ENCODE assay signal across 10 mouse cellular contexts in the genomic region with DNA sequence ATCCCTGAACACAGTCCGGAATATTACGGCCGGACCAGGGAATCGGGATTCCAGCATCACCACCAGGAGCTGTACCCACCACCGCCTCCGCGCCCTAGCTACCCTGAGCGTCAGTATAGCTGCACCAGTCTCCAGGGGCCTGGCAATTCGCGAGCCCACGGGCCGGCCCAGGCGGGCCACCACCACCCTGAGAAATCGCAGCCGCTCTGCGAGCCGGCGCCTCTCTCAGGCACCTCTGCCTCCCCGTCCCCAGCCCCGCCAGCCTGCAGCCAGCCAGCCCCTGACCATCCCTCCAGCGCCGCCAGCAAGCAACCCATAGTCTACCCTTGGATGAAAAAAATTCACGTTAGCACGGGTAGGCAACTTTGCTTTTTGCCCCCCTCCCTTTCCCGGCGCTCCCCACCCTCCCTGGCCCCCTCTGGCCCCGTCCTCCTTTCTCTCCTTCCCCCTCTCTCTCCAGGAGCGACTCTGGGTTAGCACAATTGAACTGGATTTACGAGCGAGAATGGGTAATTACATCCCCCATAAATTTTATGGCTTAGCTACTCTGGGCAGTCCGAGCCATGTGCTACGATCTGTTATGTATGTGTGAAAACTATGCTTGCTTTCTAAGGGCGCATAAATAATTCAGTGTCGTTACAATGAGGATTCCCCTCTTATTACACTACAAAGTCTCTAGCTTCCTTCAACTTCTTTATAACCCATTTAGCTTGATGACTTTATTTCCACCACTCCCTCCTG. TPM values are rescaled to one million over a fixed set of nuclear protein-coding genes. Genes with fewer than 3 reads are reported as not detected.
DNase-seq lines count a peak whose midpoint lies in the region; ATAC-seq and TF ChIP-seq lines count a peak whose summit lies in the region.
"Had no signal": no experiment of that assay in that cellular context is flagged by ENCODE, and none has a peak within 500 bp of the region (broad histone marks: within the 10 kb centered on the region; RNA-seq: fewer than 3 reads in every experiment).

No protein-coding gene starts in this region.

- no peaks in the 10 kb centered on the region for H3K79me2 ChIP-seq in C2C12 (ENCODE audit: control insufficient read depth, insufficient read depth)

- 1% methylated on average over 34 of the region's 34 CpGs for WGBS in forebrain, embryonic 10.5 days
- under 1% methylated on average over 34 of the region's 34 CpGs for WGBS in forebrain, embryonic 14.5 days
- WGBS in embryonic facial prominence, embryonic 14.5 days, result under 1% methylated on average over 28 of the region's 34 CpGs
- 1% methylated on average over 30 of the region's 34 CpGs for WGBS in limb, embryonic 14.5 days

- H3K27ac ChIP-seq in forebrain, embryonic 10.5 days, result no peak overlapping the region
- H3K27ac ChIP-seq in forebrain, embryonic 14.5 days (ENCODE audit: low read depth, low read length), result no peak overlapping the region
- no peak overlapping the region for H3K27ac ChIP-seq in embryonic facial prominence, embryonic 14.5 days (replicated peaks; ENCODE audit: low read depth, low read length)
- H3K27ac ChIP-seq in limb, embryonic 14.5 days (replicated peaks; ENCODE audit: low read depth, low read length), result no peak overlapping the region

- H3K27me3 ChIP-seq in forebrain, embryonic 10.5 days (ENCODE audit: poor library complexity, severe bottlenecking), result peaks cover 100% of the 10 kb centered on the region
- peaks cover 95% of the 10 kb centered on the region for H3K27me3 ChIP-seq in forebrain, embryonic 14.5 days (replicated peaks; ENCODE audit: control insufficient read depth, insufficient read depth, low read length)
- no peaks in the 10 kb centered on the region for H3K27me3 ChIP-seq in C2C12 (ENCODE audit: control insufficient read depth, insufficient read depth, insufficient read length)
- peaks cover 99% of the 10 kb centered on the region for H3K27me3 ChIP-seq in embryonic facial prominence, embryonic 14.5 days (replicated peaks; ENCODE audit: control insufficient read depth, insufficient read depth, low read length)
- H3K27me3 ChIP-seq in limb, embryonic 14.5 days (ENCODE audit: control insufficient read depth, insufficient read depth, low read length), result peaks cover 96% of the 10 kb centered on the region

- H3K4me1 ChIP-seq in forebrain, embryonic 10.5 days, result peaks cover 11% of the 10 kb centered on the region
- H3K4me1 ChIP-seq in forebrain, embryonic 14.5 days (ENCODE audit: control insufficient read depth, insufficient read depth, low read length), result no peaks in the 10 kb centered on the region
- no peaks in the 10 kb centered on the region for H3K4me1 ChIP-seq in embryonic facial prominence, embryonic 14.5 days (ENCODE audit: control insufficient read depth, insufficient read depth, low read length)
- H3K4me1 ChIP-seq in limb, embryonic 14.5 days (ENCODE audit: control insufficient read depth, insufficient read depth, low read length), result peaks cover 9% of the 10 kb centered on the region

- peak overlapping the region; percentile 28 for H3K4me3 ChIP-seq in forebrain, embryonic 10.5 days
- H3K4me3 ChIP-seq in forebrain, embryonic 14.5 days (ENCODE audit: low read depth, low read length), result no peak overlapping the region
- no peak overlapping the region for H3K4me3 ChIP-seq in C2C12 (ENCODE audit: insufficient read depth, poor library complexity, severe bottlenecking)
- H3K4me3 ChIP-seq in embryonic facial prominence, embryonic 14.5 days (ENCODE audit: low read depth, low read length), result peak overlapping the region; percentile 27
- H3K4me3 ChIP-seq in limb, embryonic 14.5 days (replicated peaks; ENCODE audit: low read length), result peak overlapping the region; percentile 34

- no peak overlapping the region for H3K4me2 ChIP-seq in forebrain, embryonic 14.5 days (ENCODE audit: low read length)
- H3K4me2 ChIP-seq in embryonic facial prominence, embryonic 14.5 days (ENCODE audit: low read depth, low read length), result peak overlapping the region; percentile 46
- H3K4me2 ChIP-seq in limb, embryonic 14.5 days (replicated peaks; ENCODE audit: low read depth, low read length, severe bottlenecking), result peak overlapping the region; percentile 51

- no peak for ATAC-seq in forebrain, embryonic 14.5 days
- ATAC-seq in embryonic facial prominence, embryonic 14.5 days (ENCODE audit: low read depth), result no peak
- 0 out of 2 replicates have a peak, but pooled peaks have one; percentile 16 for ATAC-seq in limb, embryonic 14.5 days (ENCODE audit: low FRiP score, low read depth)

- TF ChIP-seq CTCF in C2C12 (IDR thresholded peaks at IDR 0.05; ENCODE audit: control insufficient read depth, insufficient read depth, insufficient read length), result no peak

- no peaks in the 10 kb centered on the region for H3K9me3 ChIP-seq in forebrain, embryonic 10.5 days
- H3K9me3 ChIP-seq in forebrain, embryonic 14.5 days (replicated peaks; ENCODE audit: control insufficient read depth, low read length), result no peaks in the 10 kb centered on the region
- no peaks in the 10 kb centered on the region for H3K9me3 ChIP-seq in embryonic facial prominence, embryonic 14.5 days (ENCODE audit: control insufficient read depth, low read length)
- no peaks in the 10 kb centered on the region for H3K9me3 ChIP-seq in limb, embryonic 14.5 days (ENCODE audit: control insufficient read depth, low read length)

- no peaks in the 10 kb centered on the region for H3K79me3 ChIP-seq in C2C12 (ENCODE audit: low read depth)

- no peak overlapping the region for H3K9ac ChIP-seq in forebrain, embryonic 14.5 days (ENCODE audit: low read length)
- no peak overlapping the region for H3K9ac ChIP-seq in embryonic facial prominence, embryonic 14.5 days (ENCODE audit: low read depth, low read length)
- H3K9ac ChIP-seq in limb, embryonic 14.5 days (ENCODE audit: low read depth, low read length, severe bottlenecking), result 0 out of 2 replicates have a peak overlapping the region, but pooled peaks have one; percentile 25

- H3K36me3 ChIP-seq in forebrain, embryonic 10.5 days (replicated peaks), result no peaks in the 10 kb centered on the region
- no peaks in the 10 kb centered on the region for H3K36me3 ChIP-seq in forebrain, embryonic 14.5 days (ENCODE audit: control insufficient read depth, insufficient read depth, low read length)
- H3K36me3 ChIP-seq in C2C12 (ENCODE audit: control insufficient read depth, insufficient read depth), result no peaks in the 10 kb centered on the region
- H3K36me3 ChIP-seq in embryonic facial prominence, embryonic 14.5 days (ENCODE audit: control insufficient read depth, insufficient read depth, low read length), result no peaks in the 10 kb centered on the region
- H3K36me3 ChIP-seq in limb, embryonic 14.5 days (ENCODE audit: control insufficient read depth, insufficient read depth, low read length), result no peaks in the 10 kb centered on the region

- DNase-seq in forebrain, embryonic 10.5 days (ENCODE audit: extremely low spot score, low spot score), result peak; percentile 59
- DNase-seq in forebrain, embryonic 14.5 days (ENCODE audit: low spot score), result no peak
- no peak for DNase-seq in embryonic facial prominence, embryonic 14.5 days (ENCODE audit: low spot score)
- no peak for DNase-seq in limb, embryonic 14.5 days (ENCODE audit: low spot score)
- DNase-seq in cerebellum, postnatal 4 days (ENCODE audit: low spot score in 2 of 2), result no peak
- no peak for DNase-seq in layer of hippocampus, postnatal 10 days (ENCODE audit: low spot score in 2 of 2)
- DNase-seq in retina, postnatal 1 day, result no peak
- DNase-seq: cerebellum, adult 9-11 months had no signal

- TF ChIP-seq POLR2A in limb, embryonic 14.5 days (IDR thresholded peaks at IDR 0.05; ENCODE audit: borderline replicate concordance, extremely low read depth, insufficient read depth, insufficient read length), result no peak

- peak overlapping the region; percentile 91 for H3ac ChIP-seq in C2C12 (ENCODE audit: control insufficient read depth, insufficient read length, low read depth)

RNA-seq across cellular contexts. Expression of gene Hoxc4, which starts 16.2 kb away (rescaled TPM):
- polyA plus RNA-seq in forebrain, embryonic 10.5 days (2016; fragmentation: Nextera tagmentation; extraction: Ambion mirVana), result not detected in 2 replicates
- polyA plus RNA-seq in forebrain, embryonic 14.5 days (2014; fragmentation: Nextera tagmentation; extraction: Ambion mirVana), result not detected in 2 replicates
- polyA plus RNA-seq in C2C12 (2012; fragmentation: generic; extraction: Trizol), result 3.4 TPM
- polyA plus RNA-seq in embryonic facial prominence, embryonic 14.5 days (2014; fragmentation: Nextera tagmentation; extraction: Ambion mirVana), result 2.5 and 4.0 TPM in 2 replicates
- 5.9 and 7.5 TPM in 2 replicates for polyA plus RNA-seq in limb, embryonic 14.5 days (2012; rRNA removed)
- 1.9 and 3.5 TPM in 2 replicates for polyA plus RNA-seq in limb, embryonic 14.5 days (2014; fragmentation: Nextera tagmentation; extraction: Ambion mirVana)
- not detected for total RNA-seq in layer of hippocampus, postnatal 10 days (2021)
- total RNA-seq: liver, adult 2 months had no signal
- polyA plus RNA-seq: liver, adult 2 months had no signal

RNA-seq across cellular contexts. Expression of gene Hoxc6, which starts 36.9 kb away (rescaled TPM):
- polyA plus RNA-seq in forebrain, embryonic 10.5 days (2016; fragmentation: Nextera tagmentation; extraction: Ambion mirVana), result not detected in 2 replicates
- not detected in 2 replicates for polyA plus RNA-seq in forebrain, embryonic 14.5 days (2014; fragmentation: Nextera tagmentation; extraction: Ambion mirVana)
- 10.6 TPM for polyA plus RNA-seq in C2C12 (2012; fragmentation: generic; extraction: Trizol)
- 0.25 and 0.93 TPM in 2 replicates for polyA plus RNA-seq in embryonic facial prominence, embryonic 14.5 days (2014; fragmentation: Nextera tagmentation; extraction: Ambion mirVana)
- 8.0 and 10.4 TPM in 2 replicates for polyA plus RNA-seq in limb, embryonic 14.5 days (2012; rRNA removed)
- polyA plus RNA-seq in limb, embryonic 14.5 days (2014; fragmentation: Nextera tagmentation; extraction: Ambion mirVana), result 2.4 and 2.5 TPM in 2 replicates
- not detected for total RNA-seq in layer of hippocampus, postnatal 10 days (2021)
- total RNA-seq: liver, adult 2 months had no signal
- polyA plus RNA-seq: liver, adult 2 months had no signal

RNA-seq across cellular contexts. Expression of gene Hoxc8, which starts 44.6 kb away (rescaled TPM):
- polyA plus RNA-seq in forebrain, embryonic 10.5 days (2016; fragmentation: Nextera tagmentation; extraction: Ambion mirVana), result not detected in 2 replicates
- polyA plus RNA-seq in forebrain, embryonic 14.5 days (2014; fragmentation: Nextera tagmentation; extraction: Ambion mirVana), result not detected in 2 replicates
- polyA plus RNA-seq in C2C12 (2012; fragmentation: generic; extraction: Trizol), result 1.1 TPM
- polyA plus RNA-seq in embryonic facial prominence, embryonic 14.5 days (2014; fragmentation: Nextera tagmentation; extraction: Ambion mirVana), result 0.14 TPM in 1 of 2 replicates, not detected in the other
- polyA plus RNA-seq in limb, embryonic 14.5 days (2012; rRNA removed), result 3.5 and 3.9 TPM in 2 replicates
- polyA plus RNA-seq in limb, embryonic 14.5 days (2014; fragmentation: Nextera tagmentation; extraction: Ambion mirVana), result 1.9 TPM in 2 replicates
- total RNA-seq in layer of hippocampus, postnatal 10 days (2021), result not detected
- total RNA-seq: liver, adult 2 months had no signal
- polyA plus RNA-seq: liver, adult 2 months had no signal

RNA-seq across cellular contexts. Expression of gene Hoxc9, which starts 58.7 kb away (rescaled TPM):
- polyA plus RNA-seq in forebrain, embryonic 10.5 days (2016; fragmentation: Nextera tagmentation; extraction: Ambion mirVana), result not detected in 2 replicates
- not detected in 2 replicates for polyA plus RNA-seq in forebrain, embryonic 14.5 days (2014; fragmentation: Nextera tagmentation; extraction: Ambion mirVana)
- 9.4 TPM for polyA plus RNA-seq in C2C12 (2012; fragmentation: generic; extraction: Trizol)
- not detected in 2 replicates for polyA plus RNA-seq in embryonic facial prominence, embryonic 14.5 days (2014; fragmentation: Nextera tagmentation; extraction: Ambion mirVana)
- polyA plus RNA-seq in limb, embryonic 14.5 days (2012; rRNA removed), result 2.1 TPM in 2 replicates
- polyA plus RNA-seq in limb, embryonic 14.5 days (2014; fragmentation: Nextera tagmentation; extraction: Ambion mirVana), result 1.1 and 1.3 TPM in 2 replicates
- total RNA-seq in layer of hippocampus, postnatal 10 days (2021), result not detected
- total RNA-seq: liver, adult 2 months had no signal
- polyA plus RNA-seq: liver, adult 2 months had no signal

Comparison
In these comparisons a context has a peak if more than half of its experiments do, and no peak if none do; other contexts are left out.
1. H3K4me3 ChIP-seq: peak in forebrain, embryonic 10.5 days (single experiment), embryonic facial prominence, embryonic 14.5 days (single experiment) and limb, embryonic 14.5 days (single experiment); none in forebrain, embryonic 14.5 days (single experiment) and C2C12 (single experiment).